ENCODE assay signal across 27 mouse cellular contexts in the genomic region with DNA sequence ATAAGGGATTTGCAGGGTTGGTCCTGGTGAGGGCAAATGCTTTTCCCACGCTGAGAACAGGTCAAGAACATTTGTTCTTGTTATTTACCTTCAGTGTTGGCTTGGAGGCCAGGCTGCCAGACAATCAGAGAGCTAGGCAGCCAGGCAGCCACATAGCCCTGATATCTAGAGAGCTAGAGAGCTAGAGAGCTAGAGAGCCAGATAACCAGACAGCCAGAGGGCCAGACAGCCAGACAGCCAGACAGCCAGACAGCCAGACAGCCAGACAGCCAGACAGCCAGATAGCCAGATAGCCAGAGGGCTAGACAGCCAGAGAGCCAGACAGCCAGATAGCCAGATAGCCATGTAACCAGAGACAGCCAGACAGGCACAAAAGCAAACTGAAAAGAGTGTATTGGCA.
DNase-seq lines count a peak whose midpoint lies in the region; ATAC-seq and TF ChIP-seq lines count a peak whose summit lies in the region.
"Had no signal": no experiment of that assay in that cellular context is flagged by ENCODE, and none has a peak within 500 bp of the region (broad histone marks: within the 10 kb centered on the region; RNA-seq: fewer than 3 reads in every experiment).

No protein-coding gene starts in this region.

- no peaks in the 10 kb centered on the region for H3K9me3 ChIP-seq in liver, embryonic 12.5 days (replicated peaks)
- H3K9me3 ChIP-seq in liver, postnatal 0 days (ENCODE audit: low read length), result no peaks in the 10 kb centered on the region
- no peaks in the 10 kb centered on the region for H3K9me3 ChIP-seq in heart, embryonic 10.5 days
- no peaks in the 10 kb centered on the region for H3K9me3 ChIP-seq in limb, embryonic 10.5 days (replicated peaks)
- H3K9me3 ChIP-seq: embryonic facial prominence, embryonic 12.5 days; G1E; heart, embryonic 15.5 days; midbrain, embryonic 13.5 days; stomach, embryonic 15.5 days had no signal

- no peak for TF ChIP-seq POLR2A in thymus, adult 2 months (IDR thresholded peaks at IDR 0.05; ENCODE audit: control insufficient read depth, extremely low read depth, insufficient read depth, low read length, poor library complexity)

- no peak overlapping the region for H3K4me3 ChIP-seq in liver, embryonic 12.5 days
- H3K4me3 ChIP-seq in liver, postnatal 0 days (ENCODE audit: low read depth, low read length), result no peak overlapping the region
- no peak overlapping the region for H3K4me3 ChIP-seq in heart, embryonic 10.5 days
- no peak overlapping the region for H3K4me3 ChIP-seq in limb, embryonic 10.5 days
- no peak overlapping the region for H3K4me3 ChIP-seq in thymus, adult 2 months (ENCODE audit: control insufficient read depth, insufficient read depth, low read length)
- H3K4me3 ChIP-seq: embryonic facial prominence, embryonic 12.5 days; heart, embryonic 15.5 days; midbrain, embryonic 13.5 days; stomach, embryonic 15.5 days had no signal

- TF ChIP-seq CTCF in liver, postnatal 0 days (IDR thresholded peaks at IDR 0.05; ENCODE audit: low read depth), result no peak
- no peak for TF ChIP-seq CTCF in thymus, adult 2 months (IDR thresholded peaks at IDR 0.05; ENCODE audit: borderline replicate concordance, control insufficient read depth, extremely low read depth, insufficient read depth, low read length, poor library complexity)

- intact Hi-C loops in heart, postnatal 25 days (cut with DNase I), result no loop called here

- no peak overlapping the region for H3K9ac ChIP-seq in liver, embryonic 12.5 days
- H3K9ac ChIP-seq in liver, postnatal 0 days (replicated peaks), result no peak overlapping the region
- H3K9ac ChIP-seq: embryonic facial prominence, embryonic 12.5 days; heart, embryonic 15.5 days; midbrain, embryonic 13.5 days; stomach, embryonic 15.5 days had no signal

- no peak for ATAC-seq in liver, embryonic 12.5 days
- no peak for ATAC-seq in liver, postnatal 0 days
- ATAC-seq: forebrain, embryonic 16.5 days; intestine, embryonic 16.5 days; midbrain, embryonic 13.5 days had no signal

- DNase-seq in heart, adult 11 months, result peak; percentile 89
- no peak for DNase-seq in heart, postnatal 25 days (ENCODE audit: low spot score)
- DNase-seq in liver, postnatal 0 days, result no peak
- DNase-seq in heart, embryonic 10.5 days (ENCODE audit: low spot score), result peak; percentile 89
- no peak for DNase-seq in limb, embryonic 10.5 days (ENCODE audit: low spot score)
- DNase-seq in thymus, adult 2 months, result no peak
- DNase-seq in c-Kit-positive CD71-positive TER-119-positive erythroid progenitor cells, embryonic 14.5 days (ENCODE audit: low spot score), result no peak
- DNase-seq: adrenal gland, adult 8-10 months; cerebellum, adult 8-10 months; cerebellum, postnatal 25 days; gastrocnemius, postnatal 10 days; kidney, adult 8-10 months; kidney, postnatal 10 days; layer of hippocampus, postnatal 36 days; lung, adult 2 months; lung, postnatal 10 days; right cerebral cortex, postnatal 25 days; thymus, postnatal 14 days had no signal

- peaks cover 40% of the 10 kb centered on the region for H3K4me1 ChIP-seq in liver, embryonic 12.5 days
- peaks cover 5% of the 10 kb centered on the region; the same call in 1 of the 2 replicates for H3K4me1 ChIP-seq in liver, postnatal 0 days (ENCODE audit: insufficient read depth)
- peaks cover 37% of the 10 kb centered on the region for H3K4me1 ChIP-seq in heart, embryonic 10.5 days
- H3K4me1 ChIP-seq in limb, embryonic 10.5 days, result peaks cover 26% of the 10 kb centered on the region
- H3K4me1 ChIP-seq in thymus, adult 2 months (replicated peaks; ENCODE audit: control insufficient read depth, insufficient read depth, low read length), result no peaks in the 10 kb centered on the region
- H3K4me1 ChIP-seq: embryonic facial prominence, embryonic 12.5 days; stomach, embryonic 15.5 days had no signal

- peak overlapping the region; percentile 8; the same call in 1 of the 2 replicates for H3K27ac ChIP-seq in liver, embryonic 12.5 days
- no peak overlapping the region for H3K27ac ChIP-seq in liver, postnatal 0 days (ENCODE audit: low read depth)
- H3K27ac ChIP-seq in heart, embryonic 10.5 days, result no peak overlapping the region
- peak overlapping the region; percentile 71 for H3K27ac ChIP-seq in limb, embryonic 10.5 days
- H3K27ac ChIP-seq in thymus, adult 2 months (ENCODE audit: control insufficient read depth, insufficient read depth, low read length), result no peak overlapping the region
- H3K27ac ChIP-seq: embryonic facial prominence, embryonic 12.5 days; heart, embryonic 15.5 days; macrophage; midbrain, embryonic 13.5 days; stomach, embryonic 15.5 days had no signal

- H3K27me3 ChIP-seq in liver, embryonic 12.5 days (replicated peaks), result no peaks in the 10 kb centered on the region
- no peaks in the 10 kb centered on the region for H3K27me3 ChIP-seq in liver, postnatal 0 days (ENCODE audit: insufficient read depth, low read length)
- H3K27me3 ChIP-seq in heart, embryonic 10.5 days (ENCODE audit: insufficient read depth, poor library complexity, severe bottlenecking), result peaks cover 45% of the 10 kb centered on the region
- H3K27me3 ChIP-seq in limb, embryonic 10.5 days (ENCODE audit: low read depth, poor library complexity, severe bottlenecking), result 0 out of 2 replicates have a peak, but pooled peaks cover 3% of the 10 kb centered on the region
- no peaks in the 10 kb centered on the region for H3K27me3 ChIP-seq in thymus, adult 2 months (ENCODE audit: control insufficient read depth, insufficient read depth, low read length)
- H3K27me3 ChIP-seq: embryonic facial prominence, embryonic 12.5 days; midbrain, embryonic 13.5 days; stomach, embryonic 15.5 days had no signal

- TF ChIP-seq EP300 in liver, postnatal 0 days (IDR thresholded peaks at IDR 0.05; ENCODE audit: low read depth), result no peak

- H3K4me2 ChIP-seq in liver, embryonic 12.5 days, result no peak overlapping the region
- H3K4me2 ChIP-seq in liver, postnatal 0 days (ENCODE audit: low read depth, low read length), result no peak overlapping the region
- H3K4me2 ChIP-seq: embryonic facial prominence, embryonic 12.5 days; heart, embryonic 15.5 days; midbrain, embryonic 13.5 days; stomach, embryonic 15.5 days had no signal

- no peaks in the 10 kb centered on the region for H3K36me3 ChIP-seq in liver, embryonic 12.5 days
- H3K36me3 ChIP-seq in liver, postnatal 0 days (replicated peaks; ENCODE audit: insufficient read depth, low read length), result no peaks in the 10 kb centered on the region
- no peaks in the 10 kb centered on the region for H3K36me3 ChIP-seq in heart, embryonic 10.5 days
- no peaks in the 10 kb centered on the region for H3K36me3 ChIP-seq in limb, embryonic 10.5 days
- no peaks in the 10 kb centered on the region; the same call in 1 of the 2 replicates for H3K36me3 ChIP-seq in thymus, adult 2 months (ENCODE audit: control insufficient read depth, insufficient read depth, low read length)
- H3K36me3 ChIP-seq: embryonic facial prominence, embryonic 12.5 days; heart, embryonic 15.5 days; midbrain, embryonic 13.5 days; stomach, embryonic 15.5 days had no signal

- 41% methylated on average over 1 of the region's 1 CpGs for WGBS in liver, embryonic 12.5 days (ENCODE audit: insufficient replicate concordance)
- 33% methylated on average over 1 of the region's 1 CpGs for WGBS in liver, postnatal 0 days (ENCODE audit: insufficient replicate concordance)
- WGBS in heart, embryonic 10.5 days, result 37% methylated on average over 1 of the region's 1 CpGs
- 63% methylated on average over 1 of the region's 1 CpGs for WGBS in limb, embryonic 10.5 days
- WGBS in thymus, adult 2 months, result 84% methylated on average over 1 of the region's 1 CpGs

Comparison
In these comparisons a context has a peak if more than half of its experiments do, and no peak if none do; other contexts are left out.
1. DNase-seq: peak in heart, adult 11 months (single experiment) and heart, embryonic 10.5 days (single experiment); none in heart, postnatal 25 days (single experiment), liver, postnatal 0 days (single experiment), limb, embryonic 10.5 days (single experiment), thymus, adult 2 months (single experiment) and c-Kit-positive CD71-positive TER-119-positive erythroid progenitor cells, embryonic 14.5 days (single experiment).
2. H3K27ac ChIP-seq: peak in liver, embryonic 12.5 days (single experiment) and limb, embryonic 10.5 days (single experiment); none in liver, postnatal 0 days (single experiment), heart, embryonic 10.5 days (single experiment) and thymus, adult 2 months (single experiment).